Mouse (Mus musculus): Measurements from ENCODE around the gene Fam114a2.
A peak's percentile ranks its signal among the peaks of the same experiment; 100 is the strongest.
"Not testable (repeated sequence)": the region's sequence is repeated elsewhere in the genome, so short reads cannot be mapped to it uniquely, and the experiment has no call there.

The Fam114a2 gene

GRCm38 (mm10) chr11:57518091-57518750 is at the start of gene Fam114a2, which contains the start of gene Mfap3:
TSS of gene Fam114a2 (minus strand) at chr11:57518617.
TSS of gene Mfap3 (plus strand) at chr11:57518664.
- DNase-seq (ENCODE audit: low spot score) = peak; percentile 68

GRCm38 (mm10) chr11:57566091-57567035 is 47.9 kb upstream of the Fam114a2 start:
- DNase-seq (ENCODE audit: low spot score) = no peak

DNA sequence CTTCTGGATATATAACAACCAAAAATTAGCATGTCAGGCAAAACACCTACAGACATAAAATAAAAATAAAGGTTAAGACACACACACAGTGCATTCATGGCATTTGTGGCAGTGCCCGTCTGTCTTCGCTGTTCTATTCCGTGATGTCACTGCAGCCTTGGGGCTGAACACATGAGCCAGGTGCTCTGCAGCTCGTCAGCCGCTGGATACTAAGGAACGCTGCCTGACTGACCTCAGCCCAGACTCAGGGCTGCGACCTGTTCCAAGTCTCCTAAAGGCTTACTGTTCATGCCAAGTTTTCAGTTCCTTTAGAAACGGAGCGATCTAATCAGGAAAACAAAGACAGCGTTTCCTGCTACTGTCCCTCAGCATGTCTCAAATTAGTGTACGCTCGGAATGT is 46.1 kb upstream of the Fam114a2 start:
- no peak for DNase-seq (ENCODE audit: low spot score)

DNA sequence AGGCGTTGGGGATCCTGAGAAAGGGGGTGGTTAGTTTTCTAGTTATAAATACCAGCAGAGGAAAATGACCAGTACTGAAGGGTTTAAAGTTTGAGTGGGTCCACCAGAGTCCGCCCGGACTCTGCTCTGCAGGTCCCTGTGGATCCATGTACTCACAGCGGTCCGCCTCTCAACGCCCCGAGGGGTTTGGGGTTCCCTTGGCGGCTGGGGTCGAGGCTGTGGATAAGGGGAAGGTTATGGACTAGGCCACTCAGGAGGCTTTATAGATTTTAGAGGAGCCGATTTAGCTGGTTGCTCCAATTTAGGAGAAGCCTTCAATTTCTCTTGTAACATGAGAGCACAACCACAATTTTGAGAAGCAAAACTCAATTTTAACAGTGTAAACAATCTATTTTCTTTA is 39.5 kb upstream of the Fam114a2 start:
- not testable (repeated sequence) for DNase-seq (ENCODE audit: low spot score)

DNA sequence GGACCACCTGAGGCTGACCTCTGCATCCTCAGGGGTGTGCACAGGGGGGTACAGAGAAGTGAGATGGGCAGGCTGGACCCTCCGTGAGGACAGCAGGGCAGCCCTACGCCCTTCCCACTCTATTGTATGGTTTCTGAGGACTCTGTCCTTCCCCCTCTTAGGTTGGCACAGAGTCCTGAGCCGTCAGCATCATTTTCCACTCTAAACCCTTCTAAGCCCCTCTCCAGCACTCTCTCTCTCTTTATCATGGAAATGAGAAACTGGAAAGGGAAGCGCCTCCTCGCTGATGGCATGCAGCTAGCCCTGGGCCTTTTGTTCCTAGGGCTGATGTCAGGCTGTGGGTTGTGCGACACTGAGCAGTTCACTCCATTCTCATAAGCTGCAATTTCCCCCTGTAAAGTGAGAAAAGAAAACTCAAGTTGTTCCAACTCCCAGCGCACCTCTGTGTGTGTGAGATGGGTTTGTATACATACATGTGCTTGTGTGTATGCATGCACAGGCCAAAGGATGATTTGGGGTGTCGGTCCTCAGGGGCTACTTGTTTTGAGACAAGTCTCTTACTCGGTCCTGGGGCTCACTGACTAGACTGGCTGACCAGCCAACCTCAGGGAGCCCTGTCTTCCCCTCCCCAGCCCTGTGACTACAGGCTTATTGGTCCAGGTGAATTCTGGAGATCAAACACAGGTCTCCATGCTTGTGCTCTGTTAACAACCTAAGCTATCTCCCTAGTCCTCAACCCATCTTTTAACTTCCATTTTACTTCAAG is 34.8 kb upstream of the Fam114a2 start:
- DNase-seq (ENCODE audit: low spot score) = no peak

DNA sequence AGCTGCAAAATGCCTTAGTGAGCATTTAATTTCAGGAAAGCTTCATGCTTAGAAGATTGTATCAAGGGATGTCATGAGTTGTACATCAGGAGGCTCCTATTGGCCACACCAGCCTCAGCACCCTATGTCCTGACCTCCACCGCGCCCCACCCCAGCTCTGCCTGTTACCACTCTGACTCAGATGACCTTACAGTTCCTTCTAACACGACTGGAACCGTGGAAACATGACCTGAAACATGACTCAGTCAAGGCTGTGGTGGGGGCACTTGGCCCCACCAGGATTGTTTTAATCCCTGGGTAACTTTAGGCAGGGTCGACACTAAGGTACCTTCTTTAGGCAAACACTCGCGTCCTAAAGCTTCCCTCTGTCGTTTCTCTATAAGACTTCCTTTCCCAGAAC is 32.6 kb upstream of the Fam114a2 start:
- DNase-seq (ENCODE audit: low spot score) = no peak

DNA sequence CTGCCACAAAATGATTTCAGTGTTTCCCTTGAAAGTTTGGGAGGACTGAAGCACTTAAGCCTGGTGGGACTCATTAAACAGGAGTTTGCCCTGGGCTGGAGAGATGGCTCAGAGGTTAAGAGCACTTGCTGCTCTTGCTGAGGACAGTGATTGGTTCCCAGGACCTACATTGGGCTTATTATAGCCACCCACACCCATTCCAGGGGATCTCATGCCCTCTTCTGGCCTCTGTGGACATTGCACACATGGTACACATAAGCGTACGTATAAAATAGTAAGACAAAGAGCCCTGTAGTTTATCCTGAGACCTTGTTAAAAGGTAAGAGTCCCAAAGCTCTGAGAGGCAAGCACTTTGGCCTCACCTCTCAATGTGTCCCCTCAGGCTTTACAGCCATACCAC is 31.8 kb upstream of the Fam114a2 start:
- DNase-seq (ENCODE audit: low spot score) = no peak

GRCm38 (mm10) chr11:57548618-57549550 is 30.5 kb upstream of the Fam114a2 start:
- DNase-seq (ENCODE audit: low spot score) = peak; percentile 75

GRCm38 (mm10) chr11:57540681-57541080 is 22.3 kb upstream of the Fam114a2 start:
- DNase-seq (ENCODE audit: low spot score) = no peak

DNA sequence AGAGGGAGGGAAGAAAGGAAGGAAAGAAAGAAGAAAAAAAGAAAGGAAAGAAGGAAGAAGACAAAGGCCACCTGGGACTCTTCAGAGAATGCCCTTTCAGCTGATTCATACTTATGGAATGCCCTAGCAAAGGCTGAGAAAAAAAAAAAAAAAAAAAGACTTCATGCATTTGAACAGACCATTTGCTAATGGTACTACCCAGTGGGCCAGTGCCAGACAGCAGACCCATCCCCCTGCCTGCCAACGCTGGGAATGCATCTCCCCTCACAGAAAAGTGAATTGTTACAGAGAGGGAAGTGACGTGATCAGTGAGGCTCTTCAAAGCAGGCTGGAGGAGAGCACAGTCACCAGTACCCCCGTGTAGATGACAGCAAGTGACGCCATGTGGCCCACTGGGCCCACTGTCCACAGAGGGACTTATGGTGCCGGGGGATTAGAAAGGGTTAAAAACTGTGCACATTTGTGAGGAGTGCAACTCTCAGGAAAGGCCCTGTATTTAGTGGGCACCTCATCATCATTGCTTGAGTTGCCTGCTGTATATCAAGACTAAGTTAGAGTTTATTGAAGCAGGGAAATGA is 21.5 kb upstream of the Fam114a2 start:
- DNase-seq (ENCODE audit: low spot score) = no peak

GRCm38 (mm10) chr11:57535912-57536311 is 17.5 kb upstream of the Fam114a2 start:
- DNase-seq (ENCODE audit: low spot score) = no peak

- DNase-seq (ENCODE audit: low spot score) = no peak
Measured at GRCm38 (mm10) chr11:57532306-57532705, 13.9 kb upstream of the Fam114a2 start.

GRCm38 (mm10) chr11:57531300-57531950 is 13.0 kb upstream of the Fam114a2 start:
- no peak for DNase-seq (ENCODE audit: low spot score)

- no peak for DNase-seq (ENCODE audit: low spot score)
Measured at GRCm38 (mm10) chr11:57529111-57529510, 10.7 kb upstream of the Fam114a2 start.

DNA sequence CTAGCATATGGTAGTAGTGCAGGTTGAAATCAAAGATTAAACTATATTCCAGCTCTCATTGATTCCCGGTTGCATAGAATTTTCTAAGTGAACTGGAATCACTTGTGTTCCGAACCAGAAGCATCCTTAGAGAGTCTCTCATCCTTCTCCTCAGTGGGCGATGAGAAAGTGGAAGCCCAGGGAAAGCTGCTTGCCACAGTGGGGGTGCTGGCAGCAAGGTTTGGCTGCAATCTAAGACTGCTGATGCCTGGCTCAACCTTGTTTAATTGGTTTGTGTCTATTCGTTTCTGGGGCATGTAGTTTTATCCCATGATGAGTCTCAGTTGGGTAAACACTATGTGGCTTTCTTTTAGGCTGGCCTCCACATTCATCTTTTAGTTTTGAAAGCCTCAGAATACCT is 9.1 kb upstream of the Fam114a2 start:
- DNase-seq (ENCODE audit: low spot score) = no peak

DNA sequence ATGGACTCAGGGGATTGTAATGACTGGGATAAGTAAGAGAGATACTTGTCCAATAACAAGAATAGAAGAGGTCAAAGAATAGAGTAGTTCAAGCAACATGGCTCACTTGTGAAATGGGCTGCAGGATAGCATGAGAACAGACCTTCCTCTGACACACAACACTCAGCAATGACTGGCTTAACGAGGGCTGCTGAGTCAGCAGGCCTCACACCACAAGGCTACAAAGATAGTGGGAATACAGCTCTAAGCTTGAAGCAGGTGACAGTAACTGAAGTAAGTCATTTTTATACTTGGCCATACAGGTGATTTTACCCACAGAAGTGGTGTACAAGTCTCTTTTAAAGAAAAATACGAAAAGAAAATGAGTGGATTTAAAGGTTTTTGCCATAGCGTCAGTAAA is 7.5 kb upstream of the Fam114a2 start:
- DNase-seq (ENCODE audit: low spot score) = no peak

DNA sequence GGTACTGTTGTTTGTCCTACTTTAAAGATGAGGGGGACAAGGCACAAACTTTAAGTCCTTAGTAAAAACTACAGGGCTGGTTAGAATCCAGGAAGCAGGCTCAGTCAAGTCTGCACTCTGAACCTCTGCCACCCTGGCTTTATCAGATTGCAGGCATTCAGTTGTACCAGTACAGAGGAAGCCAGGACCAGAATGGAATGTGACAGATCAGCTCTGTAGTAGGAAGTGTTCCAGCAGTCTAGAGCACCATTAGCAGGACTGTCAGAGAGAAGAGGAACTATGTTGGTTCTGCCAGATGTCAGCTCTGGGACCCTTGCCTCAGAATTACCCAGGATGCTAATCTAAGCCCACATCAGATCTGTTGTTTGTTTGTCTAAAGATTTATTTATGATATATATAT is 6.2 kb upstream of the Fam114a2 start:
- DNase-seq (ENCODE audit: low spot score) = no peak

DNA sequence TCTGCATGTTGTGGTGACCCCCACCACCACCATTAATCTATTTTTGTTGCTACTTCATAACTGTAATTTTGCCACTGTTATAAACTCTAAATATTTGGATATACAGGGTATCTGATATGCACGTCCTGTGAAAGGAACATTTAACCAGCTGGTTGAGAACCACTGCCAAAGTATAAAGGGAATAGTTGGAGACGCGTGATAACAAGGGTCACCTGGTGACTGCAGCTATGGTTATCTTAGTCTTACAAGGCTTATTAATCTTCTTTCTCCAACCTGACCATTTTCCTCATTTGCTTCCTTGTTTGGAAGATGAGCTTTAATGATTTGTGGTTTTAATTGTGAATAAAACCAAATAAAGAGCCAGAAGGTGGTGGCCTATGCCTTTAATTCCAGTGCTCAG is 5.0 kb upstream of the Fam114a2 start:
- no peak for DNase-seq (ENCODE audit: low spot score)

DNA sequence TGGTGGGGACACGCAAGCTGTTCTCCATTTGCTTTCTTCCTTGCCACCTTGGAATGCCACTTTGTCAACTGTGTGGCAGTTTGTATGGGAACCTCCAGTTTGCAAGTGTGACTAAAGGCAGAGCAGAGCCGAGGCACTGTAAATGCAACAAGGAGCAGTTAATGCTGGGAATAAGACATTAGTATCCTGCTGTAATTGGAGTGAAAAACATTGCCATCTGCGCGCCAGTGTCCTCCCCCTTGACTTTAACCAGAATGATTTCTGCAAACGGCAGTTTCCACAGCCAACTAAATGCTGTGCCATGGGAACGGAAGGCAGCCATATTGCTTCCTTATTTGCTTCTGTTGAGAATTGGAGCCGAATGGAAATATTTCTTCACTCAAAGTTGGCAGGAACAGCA is 3.6 kb upstream of the Fam114a2 start:
- DNase-seq (ENCODE audit: low spot score) = peak; percentile 68

DNA sequence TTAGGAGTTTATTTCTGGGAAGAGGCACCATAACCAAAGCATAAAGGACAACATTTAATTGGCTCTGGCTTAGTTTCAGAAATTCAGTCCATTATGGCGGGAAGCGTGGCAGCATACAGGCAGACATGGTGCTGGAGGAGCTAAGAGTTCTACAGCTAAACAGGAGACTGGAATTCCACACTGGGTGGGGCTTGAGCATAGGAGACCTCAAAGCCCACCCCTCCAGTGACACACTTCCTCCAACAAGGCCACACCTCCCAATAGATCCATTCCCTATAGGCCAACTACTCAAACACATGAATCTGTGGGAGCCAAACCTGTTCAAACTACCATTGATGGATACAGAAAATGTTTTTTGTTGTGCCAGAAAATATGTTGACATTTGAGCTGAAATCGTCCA is 2.8 kb upstream of the Fam114a2 start:
- DNase-seq (ENCODE audit: low spot score) = no peak
